Mouse (Mus musculus) megakaryocyte, adult 5-6 weeks (primary cell): ENCODE measurements around the gene Rnf111. TPM values are rescaled to one million over a fixed set of nuclear protein-coding genes. Genes with fewer than 3 reads are reported as not detected.
"Not testable (repeated sequence)": the region's sequence is repeated elsewhere in the genome, so short reads cannot be mapped to it uniquely, and the experiment has no call there.

ENCODE experiments used
- ATAC-seq: 2 replicates; pipeline ENCODE4 v1.8.0; 2016; ENCODE audit warnings: mild to moderate bottlenecking, inconsistent platforms; ENCODE audit not compliant: poor library complexity, severe bottlenecking
- total RNA-seq, 2 experiments: library from RNA; stranded (forward) in 1 of 2; stranded (reverse) in 1 of 2; fragments of 153-499, 151-499 nt in 1 of 2; fragments of 221-1000, 200-1000 nt in 1 of 2; gene quantifications; 2 replicates each; pipeline versions ENCODE4 v1.2.3 to v1.2.4; 2015 to 2017

The Rnf111 gene
- 57.0 and 67.6 TPM in 2 replicates for total RNA-seq (2015)
- 36.8 and 47.0 TPM in 2 replicates for total RNA-seq (2017)

- peak; percentile 87 for ATAC-seq
These were observed at the start of gene Rnf111 for GRCm38 (mm10) chr9:70503626-70504041. TSS of gene Rnf111 (minus strand) at chr9:70503725.

GRCm38 (mm10) chr9:70552233-70552632, 48.7 kb upstream of the Rnf111 start:
- not testable (repeated sequence) for ATAC-seq

- no peak for ATAC-seq
These were observed 48.0 kb upstream of the Rnf111 start for GRCm38 (mm10) chr9:70551524-70551923.

- no peak for ATAC-seq
These were observed 44.8 kb upstream of the Rnf111 start for GRCm38 (mm10) chr9:70548304-70548703.

- ATAC-seq: not testable (repeated sequence)
These were observed 43.1 kb upstream of the Rnf111 start for GRCm38 (mm10) chr9:70546576-70546975.

GRCm38 (mm10) chr9:70544831-70545230, 41.3 kb upstream of the Rnf111 start:
- no peak for ATAC-seq

GRCm38 (mm10) chr9:70543985-70544384, 40.5 kb upstream of the Rnf111 start:
- no peak for ATAC-seq

GRCm38 (mm10) chr9:70543048-70543880, 39.7 kb upstream of the Rnf111 start:
- peak; percentile 55 for ATAC-seq

GRCm38 (mm10) chr9:70542305-70543041, 38.9 kb upstream of the Rnf111 start, which contains the start of gene Sltm:
TSS of gene Sltm (plus strand) at chr9:70542754.
- ATAC-seq: peak; percentile 95

GRCm38 (mm10) chr9:70541584-70541983, 38.1 kb upstream of the Rnf111 start:
- no peak for ATAC-seq

- peak; percentile 87 for ATAC-seq
These were observed 29.8 kb upstream of the Rnf111 start for GRCm38 (mm10) chr9:70533328-70533727.

GRCm38 (mm10) chr9:70524366-70524765, 20.8 kb upstream of the Rnf111 start:
- no peak for ATAC-seq

GRCm38 (mm10) chr9:70523813-70524212, 20.3 kb upstream of the Rnf111 start:
- ATAC-seq: no peak

GRCm38 (mm10) chr9:70520651-70521050, 17.1 kb upstream of the Rnf111 start:
- no peak for ATAC-seq

- ATAC-seq: no peak
These were observed 8.2 kb upstream of the Rnf111 start for GRCm38 (mm10) chr9:70511681-70512080.

GRCm38 (mm10) chr9:70510998-70511583, 7.6 kb upstream of the Rnf111 start:
- no peak for ATAC-seq

- ATAC-seq: no peak
These were observed 6.5 kb upstream of the Rnf111 start for GRCm38 (mm10) chr9:70509906-70510525.

- no peak for ATAC-seq
These were observed 3.3 kb upstream of the Rnf111 start for GRCm38 (mm10) chr9:70506787-70507186.

- peak; percentile 45 for ATAC-seq
These were observed 2.7 kb upstream of the Rnf111 start for GRCm38 (mm10) chr9:70506186-70506585.

GRCm38 (mm10) chr9:70503015-70503603, 416 bp downstream of the Rnf111 start:
- peak; percentile 76 for ATAC-seq
